Mouse (Mus musculus) liver, embryonic 13.5 days (tissue): Measurements from ENCODE around the gene Try4. TPM values are rescaled to one million over a fixed set of nuclear protein-coding genes. Genes with fewer than 3 reads are reported as not detected.
"Not testable (repeated sequence)": the region's sequence is repeated elsewhere in the genome, so short reads cannot be mapped to it uniquely, and the experiment has no call there.

Experiments used
- ATAC-seq: fragments of 200-750 bp; cut with Nextera tagmentation; 2 replicates; pipeline ENCODE4 v1.8.0; 2017; ENCODE audit warnings: low read depth, mild to moderate bottlenecking, moderate number of reproducible peaks, moderate library complexity
- DNase-seq: peaks from one replicate; pipeline ENCODE4 v3.0.0; 2022
- H3K27ac ChIP-seq: fragments of 300-500 bp; sonication (generic); 2 replicates; pipeline ENCODE4 v1.5.1; 2015; ENCODE audit warnings: moderate library complexity, mild to moderate bottlenecking, inconsistent platforms
- H3K27me3 ChIP-seq: fragments of 300-500 bp; sonication (generic); 2 replicates; pipeline ENCODE4 v1.6.1; 2015; ENCODE audit warnings: mild to moderate bottlenecking, inconsistent platforms
- H3K36me3 ChIP-seq: fragments of 300-500 bp; sonication (generic); 2 replicates; pipeline ENCODE4 v1.6.1; 2015; ENCODE audit warnings: mild to moderate bottlenecking, inconsistent platforms
- H3K4me1 ChIP-seq: fragments of 300-500 bp; sonication (generic); replicated peaks from 2 replicates; pipeline ENCODE4 v1.6.1; 2015; ENCODE audit warnings: inconsistent platforms
- H3K4me2 ChIP-seq: fragments of 300-500 bp; sonication (generic); 2 replicates; pipeline ENCODE4 v1.6.1; 2015; ENCODE audit warnings: inconsistent platforms, mild to moderate bottlenecking, moderate library complexity
- H3K4me3 ChIP-seq: fragments of 300-500 bp; sonication (generic); replicated peaks from 2 replicates; pipeline ENCODE4 v1.5.1; 2015; ENCODE audit warnings: mild to moderate bottlenecking, inconsistent platforms
- H3K9ac ChIP-seq: fragments of 300-500 bp; sonication (generic); 2 replicates; pipeline ENCODE4 v1.6.1; 2015; ENCODE audit warnings: mild to moderate bottlenecking, inconsistent platforms
- H3K9me3 ChIP-seq: fragments of 300-500 bp; sonication (generic); replicated peaks from 2 replicates; pipeline ENCODE4 v1.6.1; 2016; ENCODE audit warnings: inconsistent platforms
- WGBS: fragments of 180-500 bp; shearing (Covaris S2); methylation state at CpG from one replicate; pipeline ENCODE4 v1.1.7; 2015; ENCODE audit not compliant: insufficient replicate concordance; 5-methylcytosine and 5-hydroxymethylcytosine counted together
- polyA plus RNA-seq: library from polyadenylated mRNA; unstranded; fragments of >200 nt; fragmentation: Nextera tagmentation; extraction: Ambion mirVana; gene quantifications from 2 replicates; pipeline ENCODE4 v1.2.1, GENCODE M21; 2015

The Try4 gene
- not detected in 2 replicates for polyA plus RNA-seq

DNA sequence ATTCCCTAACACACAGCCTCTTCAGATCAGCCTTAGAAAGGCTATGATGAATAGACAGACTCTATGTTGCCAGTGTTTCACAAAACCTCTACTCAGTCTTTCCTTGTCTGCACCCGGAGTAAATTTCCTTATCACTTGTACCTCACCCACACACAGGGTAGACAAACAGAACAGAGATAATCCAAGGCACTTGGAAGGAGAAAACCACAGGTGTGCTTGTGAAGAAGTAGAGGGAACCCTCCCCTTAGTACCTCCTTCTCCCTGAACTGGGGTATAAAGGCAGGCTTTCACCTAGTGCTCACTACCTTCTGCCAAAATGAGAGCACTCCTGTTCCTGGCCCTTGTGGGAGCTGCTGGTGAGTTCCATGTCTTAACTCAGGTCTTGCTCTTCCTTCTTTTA lies at the start of gene Try4:
Gene Try4, plus strand, starts transcription at position 301 of the 400 bp plus-strand sequence.
- no peak within 1 kb of the TSS for H3K4me2 ChIP-seq
- no peaks in the 10 kb centered on the region for H3K4me1 ChIP-seq
- ATAC-seq = no peak
- no peak within 1 kb of the TSS for H3K27ac ChIP-seq
- no peaks in the 10 kb centered on the region for H3K27me3 ChIP-seq
- H3K9ac ChIP-seq = no peak within 1 kb of the TSS
- H3K4me3 ChIP-seq = no peak within 1 kb of the TSS
- WGBS = 26% methylated on average over 1 of the region's 1 CpGs
- no peaks in the 10 kb centered on the region for H3K36me3 ChIP-seq
- H3K9me3 ChIP-seq = no peaks in the 10 kb centered on the region
- DNase-seq = no peak

DNA sequence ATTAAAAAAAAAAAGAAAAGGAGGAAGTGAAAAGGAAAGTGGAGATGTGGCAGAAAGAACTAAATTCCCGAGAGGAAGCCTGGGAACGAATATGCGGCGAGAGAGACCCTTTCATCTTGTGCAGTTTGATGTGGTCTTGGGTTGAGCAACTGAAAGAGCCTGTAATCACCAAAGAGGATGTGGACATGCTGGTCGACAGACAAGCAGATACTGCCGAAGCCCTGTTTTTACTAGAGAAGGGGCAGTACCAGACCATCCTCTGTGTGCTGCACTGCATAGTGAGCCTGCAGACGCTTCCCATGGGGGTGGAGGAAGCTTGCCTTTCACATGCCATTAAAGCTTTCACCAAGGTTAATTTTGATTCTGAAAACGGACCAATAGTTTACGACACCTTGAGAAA lies 48.8 kb upstream of the Try4 start:
- WGBS = 71% methylated on average over 9 of the region's 9 CpGs
- not testable (repeated sequence) for ATAC-seq

DNA sequence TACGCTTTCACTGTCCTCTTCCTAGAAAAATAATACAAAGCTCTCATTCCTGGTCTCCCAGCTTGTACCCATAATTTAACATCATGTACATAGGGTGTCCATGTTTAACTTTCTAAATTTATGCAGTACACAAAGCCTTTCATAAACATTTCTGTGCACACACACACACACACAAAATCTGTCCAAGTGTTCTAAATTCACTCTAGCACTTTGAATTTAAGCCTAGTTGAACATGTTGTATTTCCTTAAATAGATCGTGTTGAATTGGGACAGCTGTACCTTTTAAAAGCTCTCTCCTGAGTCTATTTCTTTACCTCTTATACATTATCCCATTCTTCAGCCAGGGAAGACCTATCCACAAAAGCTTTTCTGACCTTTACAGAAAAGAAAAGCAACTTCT lies 45.6 kb upstream of the Try4 start:
- WGBS = 61% methylated on average over 2 of the region's 2 CpGs
- ATAC-seq (no peak), DNase-seq (no peak)
- Histone ChIP-seq H3K9me3 (no peaks in the 10 kb centered on the region), H3K4me3 (no peak overlapping the region), H3K27me3 (no peaks in the 10 kb centered on the region), H3K27ac (no peak overlapping the region), H3K9ac (no peak overlapping the region), H3K4me1 (no peaks in the 10 kb centered on the region), H3K36me3 (no peaks in the 10 kb centered on the region), H3K4me2 (no peak overlapping the region)

More for the DNA sequence above, 48.8 kb upstream of the Try4 start:
- not testable (repeated sequence) for H3K9ac ChIP-seq, H3K4me2 ChIP-seq, H3K27me3 ChIP-seq, H3K27ac ChIP-seq, DNase-seq, H3K4me1 ChIP-seq, H3K36me3 ChIP-seq, H3K9me3 ChIP-seq, H3K4me3 ChIP-seq

DNA sequence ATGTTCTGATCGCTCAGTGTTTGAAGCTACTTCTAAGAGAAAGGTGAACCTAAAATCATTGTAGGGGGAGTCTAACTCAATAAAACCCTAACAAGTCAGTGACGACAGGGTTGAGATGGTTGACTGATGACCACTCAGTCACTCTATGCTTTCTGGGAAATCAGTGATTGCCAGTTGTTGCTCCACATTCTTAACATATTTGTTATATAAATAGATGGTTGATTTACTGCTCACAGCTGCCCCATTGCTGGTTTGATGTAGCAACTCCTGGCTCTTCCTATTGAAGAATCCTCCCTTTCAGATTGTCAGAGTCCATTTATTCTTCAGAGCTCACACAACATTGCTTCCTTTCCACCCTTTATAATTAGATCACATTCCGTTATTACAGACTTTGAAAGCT lies 44.6 kb upstream of the Try4 start:
- Histone ChIP-seq H3K27ac (no peak overlapping the region), H3K4me3 (no peak overlapping the region), H3K4me2 (no peak overlapping the region), H3K4me1 (no peaks in the 10 kb centered on the region), H3K36me3 (no peaks in the 10 kb centered on the region), H3K27me3 (no peaks in the 10 kb centered on the region), H3K9me3 (no peaks in the 10 kb centered on the region), H3K9ac (no peak overlapping the region)
- 58% methylated on average over 3 of the region's 3 CpGs for WGBS
- DNase-seq (no peak), ATAC-seq (no peak)

DNA sequence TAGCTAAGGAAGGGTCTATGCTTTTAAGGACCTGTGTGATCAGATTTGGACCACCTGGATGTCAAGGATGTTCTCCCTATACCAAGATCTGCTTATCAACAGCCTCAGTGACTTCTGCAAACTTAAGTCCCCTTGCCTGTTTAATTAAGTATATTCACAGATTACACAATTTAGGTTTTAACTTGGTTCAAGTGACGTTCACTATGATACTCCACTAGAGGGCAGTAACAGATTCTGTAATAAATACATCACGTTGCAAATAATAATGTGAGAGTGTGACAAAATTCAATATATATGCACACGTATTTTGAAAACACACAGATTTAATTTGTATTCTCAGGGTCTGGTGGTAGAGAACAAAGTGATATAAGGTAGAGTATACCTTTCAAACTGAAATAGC lies 39.3 kb upstream of the Try4 start:
- Histone ChIP-seq H3K4me3 (no peak overlapping the region), H3K9ac (no peak overlapping the region), H3K27me3 (no peaks in the 10 kb centered on the region), H3K4me1 (no peaks in the 10 kb centered on the region), H3K9me3 (no peaks in the 10 kb centered on the region), H3K36me3 (no peaks in the 10 kb centered on the region), H3K4me2 (no peak overlapping the region), H3K27ac (no peak overlapping the region)
- whole genome bisulfite sequencing = 23% methylated on average over 3 of the region's 3 CpGs
- DNase-seq (no peak), ATAC-seq (no peak)

DNA sequence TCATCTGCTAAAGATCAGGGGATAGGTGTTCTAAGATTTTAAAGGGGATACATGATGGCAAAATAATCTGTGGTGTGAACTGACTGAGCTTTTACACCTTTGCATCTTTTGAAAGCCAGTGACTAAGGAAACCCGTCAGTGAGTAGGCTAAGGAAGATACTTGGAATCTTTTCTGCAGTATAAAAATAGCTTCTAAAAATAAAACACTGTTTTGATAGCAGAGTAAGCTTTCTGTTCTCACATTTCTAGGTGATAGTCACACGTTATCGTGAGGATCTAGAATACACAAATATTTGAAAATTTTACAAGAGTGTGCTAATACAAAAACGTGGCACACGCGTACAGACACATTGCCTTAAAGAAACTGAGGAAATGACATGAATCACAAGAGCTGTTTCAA lies 35.9 kb upstream of the Try4 start:
- Histone ChIP-seq H3K4me3 (no peak overlapping the region), H3K27ac (no peak overlapping the region)
- no peak for ATAC-seq

DNA sequence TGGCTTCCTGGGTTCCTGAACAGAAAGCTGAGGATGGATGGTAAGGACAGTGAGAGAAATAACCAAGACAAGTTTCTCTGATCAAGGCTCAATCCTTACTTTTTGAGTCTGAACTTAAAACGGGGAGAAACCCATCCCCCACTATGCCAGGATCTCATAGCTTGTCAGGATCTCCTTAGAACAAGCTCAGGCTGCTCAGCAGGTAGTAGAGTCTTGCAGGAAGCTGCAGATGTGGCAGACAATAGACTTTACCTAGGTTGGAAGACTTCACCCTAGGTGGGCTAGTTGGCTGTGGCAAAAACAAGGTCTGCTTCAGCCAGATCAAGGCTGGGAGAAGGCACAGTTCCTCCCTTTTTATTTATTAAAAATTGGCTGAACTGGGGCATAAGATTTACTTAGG lies 3.8 kb upstream of the Try4 start:
- Histone ChIP-seq H3K4me2 (no peak overlapping the region), H3K36me3 (no peaks in the 10 kb centered on the region), H3K27ac (no peak overlapping the region), H3K27me3 (no peaks in the 10 kb centered on the region), H3K4me1 (no peaks in the 10 kb centered on the region), H3K9ac (no peak overlapping the region), H3K9me3 (no peaks in the 10 kb centered on the region), H3K4me3 (no peak overlapping the region)
- no peak for ATAC-seq
- 19% methylated on average over 1 of the region's 1 CpGs for WGBS
- no peak for DNase-seq

More for the DNA sequence above, 35.9 kb upstream of the Try4 start:
- no peak overlapping the region for H3K9ac ChIP-seq
- 68% methylated on average over 6 of the region's 6 CpGs for whole genome bisulfite sequencing
- no peaks in the 10 kb centered on the region for H3K9me3 ChIP-seq
- no peak overlapping the region for H3K4me2 ChIP-seq
- H3K4me1 ChIP-seq = no peaks in the 10 kb centered on the region
- DNase-seq = no peak
- no peaks in the 10 kb centered on the region for H3K36me3 ChIP-seq
- H3K27me3 ChIP-seq = no peaks in the 10 kb centered on the region

DNA sequence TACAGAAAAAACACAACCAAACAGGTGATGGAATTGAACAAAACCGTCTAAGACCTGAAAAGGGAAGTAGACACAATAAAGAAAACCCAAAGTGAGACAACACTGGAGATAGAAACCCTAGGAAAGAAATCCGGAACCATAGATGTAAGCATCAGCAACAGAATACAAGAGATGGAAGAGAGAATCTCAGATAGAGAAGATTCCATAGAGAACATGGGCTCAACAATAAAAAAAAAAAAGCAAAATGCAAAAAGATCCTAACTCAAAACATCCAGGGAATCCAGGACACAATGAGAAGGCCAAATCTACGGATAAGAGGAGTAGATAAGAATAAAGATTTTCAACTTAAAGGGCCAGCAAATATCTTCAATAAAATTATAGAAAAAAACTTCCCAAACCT lies 14.7 kb downstream of the Try4 start, which contains the start of gene Try5:
Gene Try5, minus strand, starts transcription at position 101 of the 400 bp plus-strand sequence.
- DNase-seq, H3K36me3 ChIP-seq, H3K27me3 ChIP-seq, H3K27ac ChIP-seq, H3K4me2 ChIP-seq, H3K9me3 ChIP-seq, H3K4me3 ChIP-seq, H3K4me1 ChIP-seq, H3K9ac ChIP-seq, ATAC-seq: not testable (repeated sequence)
- WGBS = 43% methylated on average over 3 of the region's 3 CpGs

DNA sequence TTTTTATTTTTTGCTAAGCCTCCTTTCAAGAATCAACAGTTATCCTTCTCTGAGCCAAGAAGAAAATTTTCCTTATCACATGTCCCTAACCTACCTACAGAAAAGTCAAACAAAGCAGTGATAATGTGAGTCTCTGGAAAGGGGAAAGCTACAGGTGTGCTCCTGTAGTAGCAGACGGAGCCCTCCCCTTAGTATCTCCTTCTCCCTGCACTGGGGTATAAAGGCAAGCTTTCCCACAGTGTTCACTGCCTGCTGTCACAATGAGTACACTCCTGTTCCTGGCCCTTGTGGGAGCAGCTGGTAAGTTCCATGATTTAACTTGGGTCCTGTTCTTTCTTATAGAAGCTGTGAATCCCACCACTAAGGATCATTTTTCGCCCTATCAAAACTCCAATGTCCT lies 51.9 kb downstream of the Try4 start, which contains the start of gene Try10:
Gene Try10, plus strand, starts transcription at position 174 of the 400 bp plus-strand sequence.
- no peak for ATAC-seq
- no peaks in the 10 kb centered on the region for H3K9me3 ChIP-seq

More for the DNA sequence above, 51.9 kb downstream of the Try4 start, which contains the start of gene Try10:
- no peak within 1 kb of the TSS for H3K4me2 ChIP-seq
- DNase-seq = no peak
- H3K9ac ChIP-seq = no peak within 1 kb of the TSS
- no peak within 1 kb of the TSS for H3K4me3 ChIP-seq
- H3K27me3 ChIP-seq = no peaks in the 10 kb centered on the region
- no peak within 1 kb of the TSS for H3K27ac ChIP-seq
- WGBS = 52% methylated on average over 2 of the region's 2 CpGs
- no peaks in the 10 kb centered on the region for H3K36me3 ChIP-seq
- no peaks in the 10 kb centered on the region for H3K4me1 ChIP-seq

Other genes starting within 250 kb of the Try4 start
- not detected in 2 replicates for gene Try5, start 14.6 kb downstream of the Try4 start, polyA plus RNA-seq
- gene Try10, start 51.8 kb downstream of the Try4 start, polyA plus RNA-seq = 0.23 TPM in 1 of 2 replicates, not detected in the other
- gene Prss3, start 75.4 kb downstream of the Try4 start, polyA plus RNA-seq = not detected in 2 replicates
- not detected in 2 replicates for gene Gm5771, start 90.1 kb downstream of the Try4 start, polyA plus RNA-seq
- gene Gm10334, start 143.9 kb downstream of the Try4 start, polyA plus RNA-seq = not detected in 2 replicates
- gene Prss1, start 156.7 kb downstream of the Try4 start, polyA plus RNA-seq = 0.29 TPM in 1 of 2 replicates, not detected in the other
- gene Prss2, start 219.5 kb downstream of the Try4 start, polyA plus RNA-seq = not detected in 2 replicates